Mouse (Mus musculus): ENCODE results near the gene Zfp750.

Gene Zfp750

GRCm38 (mm10) chr11:121536528-121536927 is 17.4 kb upstream of the Zfp750 start:
- DNase-seq (ENCODE audit: low spot score), result no peak

GRCm38 (mm10) chr11:121529747-121530146 is 10.6 kb upstream of the Zfp750 start:
- no peak for DNase-seq (ENCODE audit: low spot score)

GRCm38 (mm10) chr11:121524191-121524590 is 5.1 kb upstream of the Zfp750 start:
- DNase-seq (ENCODE audit: low spot score), result no peak

DNA sequence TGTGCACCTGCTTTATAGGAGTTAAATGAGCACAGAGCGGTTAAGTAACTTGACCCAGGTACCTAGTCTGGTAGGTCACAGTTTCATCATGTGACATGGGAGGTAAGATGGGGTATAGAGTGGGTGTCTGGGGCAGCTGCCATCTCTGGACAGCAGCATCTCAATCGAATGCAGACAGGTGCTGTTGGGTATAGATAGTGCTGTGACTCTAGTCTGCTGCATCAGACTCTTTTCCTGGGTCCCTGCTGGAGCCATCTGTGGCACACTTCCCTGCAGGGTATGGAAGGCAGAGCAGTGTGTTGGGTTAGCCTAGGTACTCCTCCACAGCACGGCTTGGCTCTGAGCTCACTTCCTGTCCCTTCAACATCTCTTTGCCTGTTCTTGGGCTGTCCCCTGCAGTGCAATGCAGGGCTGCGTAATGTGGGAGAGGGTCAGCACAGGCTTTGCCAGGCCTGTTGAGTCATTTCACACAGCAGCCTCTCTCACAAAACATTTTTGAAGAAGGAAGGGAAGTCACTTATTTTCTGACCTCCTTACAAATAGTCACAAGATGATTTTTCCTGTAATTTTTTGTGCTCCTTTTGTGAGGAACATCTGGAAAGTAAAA is 3.1 kb upstream of the Zfp750 start:
- DNase-seq (ENCODE audit: low spot score), result no peak

DNA sequence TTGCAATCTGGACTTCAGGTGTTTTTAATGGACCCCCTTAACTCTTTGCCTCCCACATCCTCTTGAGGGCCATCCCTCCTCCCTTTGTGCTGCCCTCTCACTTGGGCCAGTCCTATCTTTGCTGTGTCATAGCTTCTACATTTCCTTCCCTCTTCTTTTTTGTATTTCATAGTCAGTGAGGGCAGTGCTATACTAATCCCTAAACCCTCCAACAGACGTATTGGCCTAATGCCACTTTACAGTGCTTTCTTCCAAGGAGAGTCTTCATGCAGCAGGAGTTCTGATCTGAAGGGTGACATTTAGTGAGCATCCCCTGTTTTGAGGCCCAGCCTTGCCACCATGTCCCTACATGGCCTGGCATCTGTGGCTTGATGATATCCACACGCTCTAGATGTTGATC is 1.6 kb upstream of the Zfp750 start:
- DNase-seq (ENCODE audit: low spot score), result no peak

DNA sequence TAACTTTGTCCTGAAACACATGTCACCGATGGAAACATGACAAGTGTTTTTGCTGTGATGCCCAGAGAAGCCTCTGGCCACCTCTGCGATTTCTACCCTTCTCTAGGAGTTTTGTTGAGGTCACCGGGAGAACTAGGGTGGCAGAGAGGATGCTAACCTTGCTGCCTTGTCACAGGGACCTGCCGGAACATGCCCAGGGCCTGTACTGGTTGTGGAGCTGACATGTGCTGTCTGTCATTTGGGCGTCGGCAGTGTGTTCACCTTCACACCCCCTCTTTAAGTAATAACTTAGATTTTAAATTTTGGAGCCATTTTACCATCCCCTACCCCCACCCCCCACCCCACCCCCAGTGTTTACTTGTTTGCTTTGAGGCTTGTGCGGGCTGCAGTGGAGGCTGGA is 570 bp upstream of the Zfp750 start:
- DNase-seq (ENCODE audit: low spot score), result no peak

DNA sequence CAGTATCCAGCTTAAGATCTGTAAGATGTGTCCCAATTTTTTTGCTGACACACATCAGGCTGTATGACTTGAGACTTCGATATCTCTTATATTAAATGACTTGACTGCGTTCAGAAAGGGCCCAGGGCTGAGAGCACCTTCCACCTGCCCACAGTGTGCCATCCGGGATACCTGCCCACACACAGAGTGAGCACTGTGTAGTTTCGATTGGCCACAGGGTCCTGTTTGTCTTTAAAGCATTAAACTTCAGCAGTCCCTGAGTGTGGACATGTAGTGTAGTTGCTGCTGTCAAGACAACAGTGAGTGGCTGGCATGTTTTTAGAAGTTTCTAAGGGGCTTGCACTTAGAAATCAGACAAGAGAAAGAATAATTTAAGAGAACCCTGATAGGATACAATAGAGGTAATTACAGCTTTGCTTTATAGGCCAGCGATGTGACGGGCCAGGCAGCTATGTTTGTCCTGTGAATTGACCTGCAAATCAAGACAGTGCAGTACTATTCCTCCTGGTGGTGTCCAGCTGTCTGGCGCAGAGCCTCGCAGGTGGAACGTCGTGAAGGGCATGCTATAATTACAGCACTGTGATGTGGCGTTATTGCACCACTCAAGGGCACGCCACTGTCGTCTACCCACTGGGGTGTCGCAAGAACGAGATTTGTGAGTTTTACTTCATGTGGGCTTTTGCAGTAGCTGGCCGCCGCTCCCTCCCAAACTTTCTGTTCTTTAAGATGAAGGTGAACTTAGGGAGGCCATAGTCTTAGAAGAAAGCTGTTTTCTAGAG is 1.3 kb downstream of the Zfp750 start:
- no peak for DNase-seq (ENCODE audit: low spot score)

- DNase-seq (ENCODE audit: low spot score), result no peak
These were observed 2.2 kb downstream of the Zfp750 start for GRCm38 (mm10) chr11:121516906-121517305.

GRCm38 (mm10) chr11:121515996-121516395 is 3.1 kb downstream of the Zfp750 start:
- DNase-seq (ENCODE audit: low spot score), result no peak

- no peak for DNase-seq (ENCODE audit: low spot score)
These were observed 6.1 kb downstream of the Zfp750 start for GRCm38 (mm10) chr11:121512896-121513572.

DNA sequence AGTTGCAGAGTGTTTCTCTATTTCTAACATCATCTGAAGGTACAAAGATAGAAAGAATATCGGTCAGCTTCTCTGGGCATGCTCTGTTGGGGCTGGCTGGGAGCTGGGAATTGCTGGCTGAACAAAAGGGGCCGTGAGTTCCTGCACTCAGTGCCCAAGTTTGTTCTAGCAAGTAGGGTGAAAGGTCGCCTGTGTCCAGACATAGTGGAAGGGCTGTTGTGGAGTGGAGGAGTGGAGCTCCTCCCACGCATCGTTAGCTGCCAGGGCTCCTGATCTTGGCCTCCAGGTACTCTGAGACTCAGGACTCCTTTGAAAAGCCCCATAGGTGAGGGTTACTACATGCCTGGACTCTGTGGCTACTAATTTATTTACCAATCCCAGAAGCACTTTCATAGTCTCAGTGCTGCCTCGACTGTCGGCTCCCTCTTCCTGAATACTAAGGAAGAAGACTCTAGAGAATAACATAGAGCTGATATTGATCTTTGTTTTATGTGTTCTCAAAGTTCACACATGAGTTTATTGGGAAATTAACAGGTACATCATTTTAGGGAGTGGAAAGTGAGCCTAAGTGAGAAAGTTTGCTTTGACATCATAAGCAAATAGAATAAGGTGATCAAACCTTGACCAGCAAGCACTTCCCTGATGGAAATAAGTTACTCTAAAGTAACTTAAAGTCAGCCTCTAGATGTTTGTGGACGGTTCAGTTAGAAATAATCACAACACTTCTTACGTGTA is 8.5 kb downstream of the Zfp750 start:
- no peak for DNase-seq (ENCODE audit: low spot score)

- DNase-seq (ENCODE audit: low spot score), result no peak
These were observed 10.7 kb downstream of the Zfp750 start for GRCm38 (mm10) chr11:121508478-121508877.

GRCm38 (mm10) chr11:121502000-121502860 is 16.9 kb downstream of the Zfp750 start:
- no peak for DNase-seq (ENCODE audit: low spot score)

DNA sequence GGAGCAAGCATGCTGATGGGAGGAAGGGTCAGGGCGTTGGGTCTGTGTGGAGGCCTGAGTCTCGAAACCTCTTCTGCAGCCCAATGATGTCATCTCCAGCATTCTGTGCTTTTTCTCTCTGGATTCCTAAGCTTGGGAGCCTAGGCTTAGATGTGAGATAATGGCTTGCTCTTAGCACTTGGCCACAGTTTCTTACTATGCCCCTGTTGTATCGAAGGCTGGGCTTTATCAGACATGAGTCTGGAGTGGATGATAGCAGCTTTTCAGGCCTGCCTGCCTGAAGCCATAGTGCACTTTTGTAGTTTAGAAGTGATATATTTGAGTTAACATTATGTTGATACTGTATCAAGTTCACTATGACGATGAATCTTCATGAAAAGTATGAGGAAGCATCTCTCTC is 17.6 kb downstream of the Zfp750 start:
- DNase-seq (ENCODE audit: low spot score), result no peak

GRCm38 (mm10) chr11:121500595-121500994 is 18.5 kb downstream of the Zfp750 start:
- no peak for DNase-seq (ENCODE audit: low spot score)

- DNase-seq (ENCODE audit: low spot score), result no peak
These were observed 28.5 kb downstream of the Zfp750 start for GRCm38 (mm10) chr11:121490651-121491050.

DNA sequence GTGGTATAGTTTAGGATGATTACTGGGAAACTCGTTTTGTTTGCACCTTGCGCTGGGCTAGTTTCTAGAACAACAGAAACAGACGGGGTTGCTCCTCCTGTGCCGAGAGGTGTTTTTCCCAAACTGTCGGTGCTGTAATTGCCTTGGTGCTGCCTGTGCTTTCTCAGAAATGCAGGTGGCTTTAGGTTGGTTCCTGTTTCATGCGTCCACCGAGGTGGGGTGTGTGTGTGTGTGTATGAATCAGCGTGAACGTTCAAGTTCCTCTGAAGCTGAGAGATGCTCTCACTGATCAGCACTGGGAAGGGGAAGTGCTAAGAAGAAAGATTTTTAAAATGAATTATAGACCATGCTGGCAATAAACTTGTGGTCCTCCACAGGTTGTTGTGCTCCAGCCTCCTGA is 33.3 kb downstream of the Zfp750 start:
- no peak for DNase-seq (ENCODE audit: low spot score)

DNA sequence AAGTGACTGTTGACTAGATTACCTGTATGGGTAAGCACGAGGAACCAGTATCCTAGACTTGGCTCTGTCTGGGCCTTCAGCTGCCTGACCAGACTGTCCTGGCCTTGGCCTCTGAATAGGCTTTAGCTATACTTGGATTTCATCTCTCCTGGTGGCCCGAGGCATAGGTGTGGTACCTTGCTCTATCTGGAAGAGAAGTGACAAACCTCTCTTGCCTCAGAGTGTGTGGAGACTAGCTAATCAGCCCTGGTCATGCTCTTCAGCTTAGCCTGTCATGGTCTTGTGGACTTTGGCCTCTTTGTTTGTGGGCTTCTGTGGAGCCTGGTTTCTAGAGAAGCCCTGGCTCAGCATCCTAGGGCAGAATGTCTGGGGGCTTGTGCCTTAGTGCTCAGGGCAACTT is 38.0 kb downstream of the Zfp750 start:
- DNase-seq (ENCODE audit: low spot score), result no peak

- DNase-seq (ENCODE audit: low spot score), result no peak
These were observed 39.5 kb downstream of the Zfp750 start for GRCm38 (mm10) chr11:121479476-121480203.

DNA sequence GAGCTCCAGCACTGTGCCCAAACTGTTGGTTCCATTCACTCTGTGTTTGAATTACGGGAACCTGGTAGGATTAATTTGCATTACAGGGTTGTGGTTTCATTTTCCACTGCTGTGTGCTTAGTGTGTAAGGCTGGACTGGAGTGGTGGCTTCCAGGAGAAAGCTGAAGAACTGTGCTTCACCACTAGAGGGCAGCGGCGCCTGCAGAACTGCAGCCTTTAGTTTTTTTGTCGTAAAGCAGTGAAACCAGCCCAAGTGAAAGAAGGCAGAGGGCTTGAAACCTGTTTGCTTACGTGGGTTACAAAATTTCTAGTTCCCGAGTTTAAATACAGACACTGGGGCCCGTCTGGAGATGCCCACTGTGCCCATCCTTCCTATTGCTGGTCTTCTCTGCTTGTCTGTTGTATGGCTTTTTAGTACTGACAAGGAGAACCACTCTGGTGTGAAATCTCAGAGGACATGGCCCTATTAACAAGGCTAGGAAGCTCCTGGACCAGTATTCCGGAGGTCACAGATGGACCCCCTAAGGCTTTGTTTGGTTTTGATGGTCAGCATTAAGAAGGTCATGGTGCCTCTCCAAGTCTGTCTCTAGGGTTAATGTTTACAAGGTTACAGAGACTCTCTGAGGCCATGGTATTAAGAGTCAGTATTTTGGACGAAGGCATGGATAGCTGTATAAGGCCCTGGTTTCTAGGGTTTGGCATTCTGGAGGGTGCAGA is 43.3 kb downstream of the Zfp750 start:
- peak; percentile 63 for DNase-seq (ENCODE audit: low spot score)
